Mouse (Mus musculus): ENCODE results near the gene Hdac9.

- TF ChIP-seq CTCF (IDR thresholded peaks at IDR 0.05; ENCODE audit: low read depth, low read length) (no peak), GATA1 (IDR thresholded peaks at IDR 0.05; ENCODE audit: borderline replicate concordance, low read length) (no peak), TAL1 (conservative IDR thresholded peaks at IDR 0.05; ENCODE audit: low read depth, low read length) (no peak), GATA2 (IDR thresholded peaks at IDR 0.05; ENCODE audit: borderline replicate concordance, low read depth, low read length) (no peak), POLR2AphosphoS5 (IDR thresholded peaks at IDR 0.05; ENCODE audit: insufficient replicate concordance, low read depth, low read length) (no peak)
Measured at GRCm38 (mm10) chr12:34604521-34604920, 312.4 kb downstream of the Hdac9 start.
